Mouse (Mus musculus) lung, embryonic 15.5 days (tissue): ENCODE measurements around the gene Il22ra2. TPM values are rescaled to one million over a fixed set of nuclear protein-coding genes. Genes with fewer than 3 reads are reported as not detected.

Source experiments
- ATAC-seq: fragments of 200-750 bp; cut with Nextera tagmentation; 2 replicates; pipeline ENCODE4 v1.8.0; 2017; ENCODE audit warnings: moderate number of reproducible peaks, borderline replicate concordance; ENCODE audit not compliant: low FRiP score, low TSS enrichment; ENCODE audit errors: extremely low read depth
- H3K27ac ChIP-seq: fragments of 300-500 bp; sonication (generic); 2 replicates; pipeline ENCODE4 v1.5.1; 2015; ENCODE audit warnings: moderate library complexity, mild to moderate bottlenecking, inconsistent platforms
- H3K27me3 ChIP-seq: fragments of 300-500 bp; sonication (generic); 2 replicates; pipeline ENCODE4 v1.6.1; 2015; ENCODE audit warnings: inconsistent platforms
- H3K36me3 ChIP-seq: fragments of 300-500 bp; sonication (generic); 2 replicates; pipeline ENCODE4 v1.6.1; 2015; ENCODE audit warnings: inconsistent platforms
- H3K4me1 ChIP-seq: fragments of 300-500 bp; sonication (generic); 2 replicates; pipeline ENCODE4 v1.6.1; 2015; ENCODE audit warnings: inconsistent platforms
- H3K4me2 ChIP-seq: fragments of 300-500 bp; sonication (generic); 2 replicates; pipeline ENCODE4 v1.6.1; 2015; ENCODE audit warnings: inconsistent platforms, mild to moderate bottlenecking, moderate library complexity
- H3K4me3 ChIP-seq: fragments of 300-500 bp; sonication (generic); 2 replicates; pipeline ENCODE4 v1.5.1; 2015; ENCODE audit warnings: mild to moderate bottlenecking, inconsistent platforms
- H3K9ac ChIP-seq: fragments of 300-500 bp; sonication (generic); 2 replicates; pipeline ENCODE4 v1.6.1; 2015; ENCODE audit warnings: inconsistent platforms
- H3K9me3 ChIP-seq: fragments of 300-500 bp; sonication (generic); 2 replicates; pipeline ENCODE4 v1.6.1; 2016; ENCODE audit warnings: inconsistent platforms
- WGBS: fragments of 180-500 bp; shearing (Covaris S2); methylation state at CpG from one replicate; pipeline ENCODE4 v1.1.7; 2015; 5-methylcytosine and 5-hydroxymethylcytosine counted together
- polyA plus RNA-seq: library from polyadenylated mRNA; unstranded; fragments of >200 nt; fragmentation: Nextera tagmentation; extraction: Ambion mirVana; gene quantifications from 2 replicates; pipeline ENCODE4 v1.2.1, GENCODE M21; 2015

Gene Il22ra2
- polyA plus RNA-seq, 1 experiment from 2014 or later = 0.15 TPM

DNA sequence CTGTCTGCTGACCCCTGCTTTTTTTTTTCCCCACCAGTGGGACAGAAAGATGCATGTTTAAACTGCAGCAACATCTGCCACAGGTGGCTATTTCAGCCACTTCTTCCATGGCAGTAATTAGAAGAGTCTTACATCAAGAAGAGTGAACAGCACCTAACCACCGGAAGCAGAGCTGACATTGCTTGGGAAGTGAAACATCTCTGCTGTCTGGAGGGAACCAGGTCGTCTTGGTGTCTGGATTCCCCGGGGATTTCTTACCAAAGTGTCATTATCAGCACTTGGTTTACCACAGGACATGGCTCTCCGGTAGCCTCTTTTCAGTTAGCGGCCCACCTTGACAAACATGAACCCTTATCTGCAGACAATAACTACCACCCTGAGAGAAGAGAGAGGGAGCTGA is 38.2 kb downstream of the Il22ra2 start:
- ATAC-seq = no peak
- Histone ChIP-seq H3K4me2 (no peak overlapping the region), H3K36me3 (no peaks in the 10 kb centered on the region), H3K27me3 (no peaks in the 10 kb centered on the region), H3K9ac (no peak overlapping the region), H3K4me3 (no peak overlapping the region), H3K9me3 (no peaks in the 10 kb centered on the region), H3K27ac (no peak overlapping the region), H3K4me1 (no peaks in the 10 kb centered on the region)
- 64% methylated on average over 5 of the region's 5 CpGs for WGBS

DNA sequence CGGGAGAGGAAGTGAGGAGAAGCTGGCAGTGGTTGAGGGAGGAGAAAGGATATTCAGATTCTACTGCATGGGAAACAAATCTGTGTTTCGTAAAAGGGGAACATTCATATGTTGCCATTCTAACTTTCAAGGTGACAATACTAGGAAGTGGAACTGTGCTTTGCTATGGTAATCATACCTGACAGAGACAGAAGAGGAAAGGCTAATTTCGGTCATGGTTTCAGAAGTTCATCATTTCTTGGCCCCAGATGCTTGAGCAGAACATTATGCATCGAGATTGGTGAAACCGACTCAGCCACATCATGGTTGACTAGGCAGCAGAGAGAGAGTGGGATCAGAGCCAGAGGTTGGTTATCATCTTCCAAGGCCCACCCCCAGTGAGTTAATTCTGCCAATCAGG is 47.2 kb downstream of the Il22ra2 start:
- Histone ChIP-seq H3K4me2 (no peak overlapping the region), H3K4me3 (no peak overlapping the region), H3K36me3 (no peaks in the 10 kb centered on the region), H3K4me1 (no peaks in the 10 kb centered on the region), H3K27ac (no peak overlapping the region), H3K27me3 (no peaks in the 10 kb centered on the region), H3K9ac (no peak overlapping the region), H3K9me3 (no peaks in the 10 kb centered on the region)
- no peak for ATAC-seq
- 87% methylated on average over 5 of the region's 5 CpGs for WGBS

DNA sequence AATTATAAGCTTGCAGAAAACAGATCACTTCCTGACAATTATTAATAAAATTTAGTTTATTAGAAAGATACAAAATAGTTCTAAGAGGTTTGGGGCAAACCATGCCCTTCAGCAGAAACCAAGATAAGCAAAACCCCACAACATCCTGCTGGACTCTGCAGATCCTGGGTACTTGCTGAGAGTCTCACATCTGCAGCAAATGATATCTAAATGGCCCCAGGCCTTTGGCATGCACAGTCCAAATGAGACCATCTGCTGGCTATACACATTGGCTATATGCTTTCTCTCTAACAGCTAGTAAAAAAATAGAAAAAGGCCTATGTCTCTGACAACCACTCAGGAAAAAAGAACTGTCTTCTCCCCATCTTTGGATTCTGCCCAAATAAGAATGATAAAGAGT is 50.2 kb downstream of the Il22ra2 start:
- H3K4me1 ChIP-seq = no peaks in the 10 kb centered on the region
- no peaks in the 10 kb centered on the region for H3K27me3 ChIP-seq
- H3K9ac ChIP-seq = no peak overlapping the region
- no peak overlapping the region for H3K4me3 ChIP-seq
- no peak overlapping the region for H3K4me2 ChIP-seq
- no peak overlapping the region for H3K27ac ChIP-seq
- no peak for ATAC-seq
- H3K9me3 ChIP-seq = no peaks in the 10 kb centered on the region
- no peaks in the 10 kb centered on the region for H3K36me3 ChIP-seq

DNA sequence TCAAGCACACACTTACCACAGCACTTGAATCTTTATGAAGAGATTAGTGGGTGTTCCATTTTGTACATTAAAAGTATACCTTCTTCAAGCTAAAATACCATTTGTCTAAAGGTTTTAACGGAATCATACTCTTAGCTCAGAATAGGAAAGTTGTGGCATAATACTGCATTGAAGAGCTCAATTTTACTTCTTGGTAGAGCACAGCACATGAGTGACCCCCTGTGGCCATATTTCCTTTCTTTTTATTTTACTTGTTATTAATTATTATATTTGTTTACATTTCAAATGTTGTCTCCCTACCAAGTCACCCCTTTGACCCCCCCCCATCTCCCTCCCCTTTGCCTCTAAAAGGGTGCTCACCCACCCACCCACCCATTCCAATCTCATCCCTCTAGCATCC is 51.3 kb downstream of the Il22ra2 start:
- 83% methylated on average over 1 of the region's 1 CpGs for WGBS
- no peak overlapping the region for H3K4me3 ChIP-seq
- no peaks in the 10 kb centered on the region for H3K9me3 ChIP-seq
- H3K27me3 ChIP-seq = no peaks in the 10 kb centered on the region
- no peaks in the 10 kb centered on the region for H3K4me1 ChIP-seq
- H3K4me2 ChIP-seq = no peak overlapping the region
- H3K9ac ChIP-seq = no peak overlapping the region
- no peaks in the 10 kb centered on the region for H3K36me3 ChIP-seq
- ATAC-seq = no peak
- H3K27ac ChIP-seq = no peak overlapping the region

Other genes starting within 250 kb of the Il22ra2 start
- 73.0 and 77.3 TPM in 2 replicates for gene Ifngr1, start 30.0 kb upstream of the Il22ra2 start, polyA plus RNA-seq
- gene Il20ra, start 90.6 kb downstream of the Il22ra2 start, polyA plus RNA-seq = 0.20 and 0.31 TPM in 2 replicates
- 0.98 and 1.0 TPM in 2 replicates for gene Slc35d3, start 229.5 kb downstream of the Il22ra2 start, polyA plus RNA-seq